Mouse (Mus musculus) embryonic stem cell, embryonic (primary cell): ENCODE results near the gene Anxa5.

ENCODE experiments used
- CTCF ChIA-PET, 4 experiments: fragments of 300-600 bp in 2 of 4; fragments of 350-600 bp in 2 of 4; sonication (Branson Sonifier 250); formaldehyde crosslinking; loops; one replicate each; lab custom pipeline; 2022; ENCODE audit warnings: inconsistent platforms in 2 of 4; lab: Charles Lee
- POLR2A ChIA-PET, 4 experiments: fragments of 300-600 bp in 2 of 4; fragments of 350-600 bp in 2 of 4; sonication (Branson Sonifier 250); formaldehyde crosslinking; loops; one replicate each; lab custom pipeline; 2022; ENCODE audit warnings: antibody characterized with exemption in 4 of 4, inconsistent platforms in 1 of 4; lab: Charles Lee

Anxa5 gene

GRCm38 (mm10) chr3:36493641-36494283 is 18.1 kb upstream of the Anxa5 start:
- ChIA-PET POLR2A (no interaction called here), CTCF (no interaction called here)

DNA sequence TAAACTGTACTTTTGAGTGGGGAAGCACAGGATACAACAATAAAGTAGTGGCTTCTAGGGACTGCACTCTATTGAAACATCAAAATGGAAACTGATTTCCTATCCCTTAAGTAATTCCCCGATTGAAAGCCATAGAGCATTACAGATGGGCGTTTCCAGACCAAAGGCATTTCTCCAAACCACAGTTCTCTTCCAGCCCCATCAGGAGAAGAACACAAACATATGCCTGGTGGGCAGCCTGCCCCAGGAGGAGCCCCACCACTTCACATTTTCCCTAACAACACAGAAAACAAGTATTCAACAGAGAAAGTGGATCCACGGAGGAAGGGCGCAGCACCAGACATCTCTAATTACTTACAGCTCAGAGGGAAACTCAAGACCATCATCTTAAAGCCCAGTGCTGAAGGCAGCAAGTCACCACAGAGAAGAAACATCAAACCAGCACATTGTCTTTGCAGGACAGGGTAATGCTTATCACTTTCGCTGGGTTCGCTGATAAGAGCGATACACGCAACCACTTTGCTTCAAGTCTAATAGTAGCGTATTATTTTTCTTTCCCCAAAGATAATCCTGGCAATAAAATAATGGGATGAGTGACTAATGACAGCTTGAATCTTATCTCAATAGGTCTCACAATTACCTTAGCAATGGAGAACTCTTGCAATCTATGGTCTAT is 17.2 kb upstream of the Anxa5 start:
- ChIA-PET CTCF (no interaction called here), POLR2A (interaction anchor here in 2 of 4 experiments (1.4 to 1.6 kb wide), 2 partner anchors 17 to 31 kb away, joined by 3 to 5 read pairs; partner anchors contain the start of genes 1810062G17Rik (in 1 of the 2) and Anxa5 (in 1 of the 2))

- POLR2A ChIA-PET = interaction anchor here in 1 of 4 experiments (1.6 kb wide), 1 partner anchor 16 kb away, joined by 5 read pairs; the partner anchor contains the start of genes 1810062G17Rik and Anxa5
- CTCF ChIA-PET = interaction anchor here in 1 of 4 experiments (0.6 kb wide), 1 partner anchor 17 kb away, joined by 5 read pairs; no protein-coding TSS in a partner anchor
These were observed 15.8 kb upstream of the Anxa5 start for GRCm38 (mm10) chr3:36491535-36491934.

DNA sequence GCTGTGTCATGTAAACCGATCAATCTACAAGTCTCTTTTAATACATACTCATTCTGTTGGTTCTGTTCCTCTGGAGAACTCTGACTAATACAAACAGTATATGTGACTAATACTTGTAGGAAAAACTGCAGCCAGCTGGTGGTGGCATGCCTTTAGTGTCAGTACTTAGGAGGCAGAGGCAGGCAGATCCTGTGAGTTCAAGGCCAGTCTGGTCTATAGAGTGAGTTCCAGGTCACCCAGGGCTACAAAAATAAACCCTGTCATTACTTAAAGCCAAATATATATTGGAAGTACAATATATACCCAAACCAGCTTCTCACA is 13.9 kb upstream of the Anxa5 start:
- POLR2A ChIA-PET = no interaction called here

GRCm38 (mm10) chr3:36488899-36489589 is 13.3 kb upstream of the Anxa5 start:
- POLR2A ChIA-PET = interaction anchor here in 2 of 4 experiments (0.7 to 0.9 kb wide), 2 partner anchors 24 to 38 kb away, joined by 3 read pairs; no protein-coding TSS in a partner anchor

More for the DNA sequence above, 13.9 kb upstream of the Anxa5 start:
- CTCF ChIA-PET = no interaction called here

DNA sequence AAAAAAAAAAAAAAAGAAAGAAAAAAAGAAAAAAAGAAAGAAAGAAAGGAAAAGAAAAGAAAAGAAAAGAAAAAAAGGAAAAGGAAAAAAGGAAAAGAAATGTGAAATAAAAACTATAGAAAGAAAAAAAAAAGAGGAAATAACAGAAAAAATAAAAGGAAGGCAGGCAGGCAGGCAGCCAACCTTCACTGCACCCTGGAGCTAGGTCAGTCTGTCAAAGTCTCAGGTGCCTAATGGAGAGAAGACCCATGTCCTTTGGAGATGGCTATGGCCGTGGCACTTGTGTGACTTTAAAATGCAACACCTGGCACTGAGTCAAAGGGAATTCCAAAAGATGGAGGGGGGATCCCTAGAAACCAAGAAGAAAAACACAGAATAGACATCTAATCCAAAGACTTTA is 12.7 kb upstream of the Anxa5 start:
- POLR2A ChIA-PET = interaction anchor here in 2 of 4 experiments (0.7 to 0.9 kb wide), 2 partner anchors 23 to 37 kb away, joined by 3 read pairs; no protein-coding TSS in a partner anchor
- CTCF ChIA-PET = interaction anchor here in 1 of 4 experiments (0.7 kb wide), 1 partner anchor 132 kb away, joined by 3 read pairs; no protein-coding TSS in a partner anchor

More at GRCm38 (mm10) chr3:36488899-36489589, 13.3 kb upstream of the Anxa5 start:
- CTCF ChIA-PET = interaction anchor here in 1 of 4 experiments (0.7 kb wide), 1 partner anchor 133 kb away, joined by 3 read pairs; no protein-coding TSS in a partner anchor

DNA sequence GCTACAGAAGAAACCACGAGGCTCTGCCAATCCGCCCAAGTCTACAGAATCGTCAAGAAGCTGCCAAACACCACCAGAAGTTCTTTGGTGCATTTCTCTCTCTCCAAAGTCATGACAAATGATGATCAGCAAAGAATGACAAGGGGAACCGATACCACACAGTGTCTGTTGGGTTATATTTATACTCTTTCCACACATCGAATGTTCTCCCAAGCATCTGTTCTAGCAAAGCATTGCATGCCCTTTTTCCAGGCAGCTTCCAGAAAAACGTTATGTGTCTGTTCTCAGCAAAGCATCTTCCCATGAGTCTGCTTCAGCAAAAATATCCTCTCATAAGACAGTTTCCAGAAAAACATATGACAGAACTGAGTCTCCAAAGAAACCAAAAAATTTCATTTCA is 11.2 kb upstream of the Anxa5 start:
- ChIA-PET CTCF (interaction anchor here in 1 of 4 experiments (1.3 kb wide), 1 partner anchor 8 kb away, joined by 4 read pairs; no protein-coding TSS in a partner anchor), POLR2A (interaction anchor here in 1 of 4 experiments (1.0 kb wide), 1 partner anchor 11 kb away, joined by 3 read pairs; the partner anchor contains the start of genes 1810062G17Rik and Anxa5)

DNA sequence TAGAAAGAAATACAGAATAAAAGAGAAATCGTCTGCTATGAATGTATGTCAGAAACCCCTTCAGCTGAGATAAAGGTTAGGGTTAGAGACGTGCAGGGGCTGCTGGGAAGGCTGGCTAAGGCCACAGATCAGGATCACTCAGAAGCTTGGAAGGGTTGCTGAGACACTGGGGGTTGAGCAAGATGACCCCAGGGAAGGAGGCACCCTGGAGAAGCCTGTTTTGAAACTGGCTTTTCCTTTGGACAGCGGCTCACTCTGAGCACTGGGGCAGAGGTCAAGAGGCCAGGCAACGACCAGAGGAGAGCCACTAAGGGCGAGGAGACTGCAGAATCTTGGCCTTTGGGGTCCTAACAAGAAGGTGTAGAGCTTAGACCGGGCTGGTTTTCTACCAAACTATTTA is 10.5 kb upstream of the Anxa5 start:
- ChIA-PET CTCF (interaction anchor here in 2 of 4 experiments (1.3 to 1.6 kb wide), 2 partner anchors 9 to 10 kb away, joined by 4 to 5 read pairs; no protein-coding TSS in a partner anchor), POLR2A (interaction anchor here in 1 of 4 experiments (1.0 kb wide), 1 partner anchor 11 kb away, joined by 3 read pairs; the partner anchor contains the start of genes 1810062G17Rik and Anxa5)

GRCm38 (mm10) chr3:36484292-36484691 is 8.6 kb upstream of the Anxa5 start:
- POLR2A ChIA-PET = no interaction called here
- CTCF ChIA-PET = interaction anchor here in 2 of 4 experiments (0.7 to 1.5 kb wide), 2 partner anchors 11 to 12 kb away, joined by 3 to 4 read pairs; no protein-coding TSS in a partner anchor

DNA sequence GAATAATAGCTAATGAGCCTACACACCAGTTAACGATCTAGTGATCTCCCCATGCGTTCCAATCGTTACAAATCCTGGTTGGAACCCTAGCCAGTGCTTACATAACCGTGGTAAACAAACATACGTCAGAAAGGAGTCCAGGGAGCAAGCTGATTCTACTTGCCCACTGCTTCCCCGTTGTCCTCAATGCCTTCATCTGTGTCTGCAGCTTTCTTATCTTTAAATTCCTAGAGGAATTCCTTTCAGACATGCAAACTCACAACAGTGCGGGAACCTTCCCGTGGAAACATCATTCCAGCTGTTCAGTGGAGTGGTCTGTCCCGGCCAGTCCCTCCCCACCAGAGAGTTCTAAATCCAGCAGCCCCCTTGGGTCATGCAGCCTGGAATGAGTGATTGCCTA is 7.2 kb upstream of the Anxa5 start:
- ChIA-PET POLR2A (interaction anchor here in 1 of 4 experiments (0.6 kb wide), 1 partner anchor 38 kb away, joined by 7 read pairs; no protein-coding TSS in a partner anchor), CTCF (interaction anchor here in 2 of 4 experiments (0.6 to 1.9 kb wide), 2 partner anchors 13 to 37 kb away, joined by 4 read pairs; no protein-coding TSS in a partner anchor)

GRCm38 (mm10) chr3:36481776-36482193 is 6.1 kb upstream of the Anxa5 start:
- ChIA-PET POLR2A (interaction anchor here in 2 of 4 experiments (1.2 kb wide), 2 partner anchors 15 to 16 kb away, joined by 3 read pairs; no protein-coding TSS in a partner anchor), CTCF (no interaction called here)

DNA sequence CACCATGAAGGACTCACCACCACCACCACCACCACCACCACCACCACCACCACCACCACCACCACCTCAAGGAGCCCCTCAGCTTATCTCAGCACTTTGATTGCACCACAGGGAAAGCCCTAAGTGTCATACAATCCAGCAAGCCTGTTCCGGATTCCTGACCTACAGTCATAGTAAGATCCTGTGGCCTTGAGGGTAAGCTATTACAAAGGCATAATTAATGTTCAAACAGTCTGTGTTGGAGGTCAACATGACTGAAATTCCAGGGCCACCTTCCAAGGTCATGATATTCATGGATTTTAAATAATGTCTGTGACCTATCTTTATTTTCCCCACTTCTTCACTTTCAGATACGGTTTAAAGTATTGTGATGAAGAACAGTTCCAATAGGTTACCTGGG is 4.8 kb upstream of the Anxa5 start:
- ChIA-PET CTCF (interaction anchor here in 1 of 4 experiments (1.3 kb wide), 1 partner anchor 15 kb away, joined by 6 read pairs; no protein-coding TSS in a partner anchor), POLR2A (interaction anchor here in 2 of 4 experiments (0.6 to 1.2 kb wide), 3 partner anchors 13 to 20 kb away, joined by 3 to 10 read pairs (median 3); no protein-coding TSS in a partner anchor)

GRCm38 (mm10) chr3:36478776-36479175 is 3.1 kb upstream of the Anxa5 start:
- ChIA-PET POLR2A (no interaction called here), CTCF (interaction anchor here in 1 of 4 experiments (1.1 kb wide), 1 partner anchor 18 kb away, joined by 3 read pairs; no protein-coding TSS in a partner anchor)

- CTCF ChIA-PET = interaction anchor here (0.6 to 2.7 kb wide), 6 partner anchors 19 to 146 kb away, joined by 3 to 9 read pairs (median 6); no protein-coding TSS in a partner anchor
- POLR2A ChIA-PET = interaction anchor here in 2 of 4 experiments (0.7 to 1.8 kb wide), 6 partner anchors 10 to 544 kb away, joined by 3 to 6 read pairs (median 4); partner anchors contain the start of gene D3Ertd254e (in 2 of the 2)
These were observed 814 bp upstream of the Anxa5 start for GRCm38 (mm10) chr3:36476261-36477155.

GRCm38 (mm10) chr3:36474938-36475483 is 683 bp downstream of the Anxa5 start:
- POLR2A ChIA-PET = interaction anchor here in 3 of 4 experiments (0.5 to 2.1 kb wide), 9 partner anchors 9 to 1254 kb away, joined by 3 to 9 read pairs (median 5); partner anchors contain the start of genes D3Ertd254e (in 1 of the 3) and Mccc1 (in 1 of the 3)
- CTCF ChIA-PET = interaction anchor here (0.7 to 2.7 kb wide), 8 partner anchors 10 to 22 kb away, joined by 3 to 9 read pairs (median 4); no protein-coding TSS in a partner anchor

DNA sequence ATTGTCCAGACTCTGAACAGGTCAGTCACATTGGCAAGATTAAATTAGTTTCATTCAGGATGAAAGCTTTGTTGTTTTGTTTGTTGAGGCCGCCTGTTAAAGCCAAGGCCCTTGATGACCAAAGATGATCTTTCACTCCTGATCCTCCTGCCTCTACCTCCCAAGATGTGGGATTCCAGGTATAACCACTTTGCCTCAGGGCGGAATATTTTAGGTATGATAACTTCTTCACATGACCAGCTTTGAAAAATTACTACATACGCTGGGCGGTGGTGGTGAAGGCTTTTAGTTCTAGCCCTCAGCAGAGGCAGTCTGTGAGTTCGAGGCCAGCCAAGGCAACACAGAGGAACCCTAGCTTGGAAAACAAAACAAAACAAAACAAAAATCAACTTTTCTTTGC is 1.3 kb downstream of the Anxa5 start:
- POLR2A ChIA-PET = interaction anchor here (0.5 to 2.1 kb wide), 5 partner anchors 9 to 1254 kb away, joined by 3 to 9 read pairs (median 6); partner anchors contain the start of gene Mccc1 (in 1 of the 4)

More for the DNA sequence above, 1.3 kb downstream of the Anxa5 start:
- CTCF ChIA-PET = interaction anchor here in 2 of 4 experiments (0.7 to 1.2 kb wide), 3 partner anchors 17 to 22 kb away, joined by 3 to 5 read pairs (median 4); no protein-coding TSS in a partner anchor
